Mouse (Mus musculus): ENCODE data around the gene Dip2c.

The Dip2c gene

DNA sequence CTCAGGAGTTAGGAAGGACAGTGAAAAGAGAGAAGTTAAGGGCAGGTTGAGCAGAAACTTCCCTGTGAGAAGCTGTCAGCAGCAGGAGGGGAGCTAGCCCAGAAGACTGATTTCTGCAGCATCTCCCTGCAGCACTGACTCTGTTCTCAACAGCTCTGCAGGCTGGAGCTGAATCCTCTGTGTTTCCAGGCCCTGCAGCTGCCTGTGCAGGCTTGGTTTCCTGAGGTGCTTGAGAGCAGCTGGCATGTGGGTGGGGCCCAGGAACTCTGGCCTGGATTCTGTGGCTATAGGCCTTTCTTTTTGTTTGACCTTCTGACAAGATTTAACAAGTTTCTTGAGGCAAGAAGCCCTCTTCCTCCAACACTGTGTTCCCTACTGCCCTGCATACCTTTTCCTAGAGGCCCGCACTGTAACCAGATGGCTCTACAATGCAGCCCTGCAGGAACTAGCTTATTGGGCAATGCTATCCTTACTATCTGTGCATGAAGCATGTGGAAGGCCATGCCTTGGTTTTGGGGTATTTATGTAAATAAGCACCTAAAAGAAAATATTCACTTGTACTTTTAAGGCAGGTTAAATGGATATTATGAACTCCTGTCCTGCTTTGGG is 53.1 kb downstream of the Dip2c start:
- DNase-seq: no peak

DNA sequence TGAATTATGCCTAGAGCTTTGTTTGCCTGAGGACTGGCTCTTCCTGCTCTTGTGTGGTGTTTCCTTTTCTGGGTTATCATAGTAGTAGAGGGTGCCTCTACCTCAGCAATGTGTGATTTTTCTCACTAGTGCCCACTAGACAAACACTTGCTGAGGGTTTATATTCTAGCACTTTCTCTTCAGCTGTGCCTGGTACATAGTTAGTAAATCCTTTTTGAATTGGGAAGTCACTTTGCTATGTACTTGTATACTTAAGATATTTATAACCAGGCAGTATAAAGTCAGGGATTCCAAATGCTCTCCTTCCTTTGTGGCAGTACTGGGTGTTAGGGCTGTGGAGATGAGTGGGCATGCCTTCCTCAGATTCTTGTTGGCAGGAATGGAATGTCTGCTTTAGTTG is 56.9 kb downstream of the Dip2c start:
- DNase-seq: no peak

DNA sequence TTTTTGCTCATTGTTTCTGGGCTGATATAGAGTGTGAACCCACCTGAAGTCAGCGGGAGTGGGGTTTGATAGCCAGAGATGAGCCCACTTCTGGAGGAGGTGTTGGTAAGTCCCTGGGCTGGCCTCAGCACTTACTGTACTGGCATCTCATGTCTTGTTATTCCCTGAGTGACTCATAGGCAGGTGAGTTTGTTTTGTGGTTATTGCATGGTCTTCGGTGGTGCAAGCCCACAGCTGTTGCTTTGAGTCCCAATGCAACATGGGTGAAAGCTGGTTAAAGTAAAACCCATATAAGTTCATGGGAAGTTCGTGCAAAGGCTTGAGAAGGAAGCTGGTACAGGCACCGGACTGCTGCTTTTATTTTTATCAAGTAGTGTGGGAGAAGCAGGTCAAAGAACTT is 64.0 kb downstream of the Dip2c start:
- no peak for DNase-seq

DNA sequence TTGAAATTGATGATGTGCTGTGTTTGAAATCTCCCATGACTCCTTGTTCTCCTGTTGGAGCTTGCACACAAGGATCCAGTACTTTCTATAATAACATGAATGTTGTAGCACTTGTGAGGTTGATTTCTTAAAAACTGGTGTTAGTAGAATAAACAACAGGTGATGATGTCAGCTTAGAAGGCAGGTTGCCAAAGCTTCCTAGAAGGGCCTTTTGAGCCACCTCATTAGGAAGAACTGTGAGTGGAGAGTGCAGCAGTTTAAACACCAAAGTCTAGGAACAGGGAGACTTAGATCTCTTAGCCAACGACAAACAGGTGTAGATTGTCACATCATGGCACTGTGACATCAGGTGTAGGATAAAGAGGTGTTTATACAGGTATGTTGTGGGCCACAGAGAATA is 66.4 kb downstream of the Dip2c start:
- no peak for DNase-seq

DNA sequence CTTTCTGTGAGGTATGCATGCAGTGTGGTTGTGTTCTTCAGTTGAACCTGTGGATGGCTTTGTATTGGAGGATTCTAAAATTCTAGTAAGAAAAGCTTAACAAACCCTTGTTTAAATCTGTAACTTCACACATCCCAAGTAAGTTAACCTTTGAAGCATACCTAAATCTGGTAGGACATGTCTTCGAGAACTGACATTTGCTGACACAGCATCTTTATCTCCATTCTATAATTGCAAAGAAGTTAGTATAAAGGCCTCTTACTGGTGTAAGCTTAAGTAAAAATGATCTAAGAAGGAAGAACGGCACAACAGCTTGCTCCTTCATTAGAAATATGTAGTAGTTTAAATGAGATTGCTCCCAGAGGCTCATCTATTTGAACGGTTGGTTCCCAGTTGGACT is 71.1 kb downstream of the Dip2c start:
- no peak for DNase-seq

DNA sequence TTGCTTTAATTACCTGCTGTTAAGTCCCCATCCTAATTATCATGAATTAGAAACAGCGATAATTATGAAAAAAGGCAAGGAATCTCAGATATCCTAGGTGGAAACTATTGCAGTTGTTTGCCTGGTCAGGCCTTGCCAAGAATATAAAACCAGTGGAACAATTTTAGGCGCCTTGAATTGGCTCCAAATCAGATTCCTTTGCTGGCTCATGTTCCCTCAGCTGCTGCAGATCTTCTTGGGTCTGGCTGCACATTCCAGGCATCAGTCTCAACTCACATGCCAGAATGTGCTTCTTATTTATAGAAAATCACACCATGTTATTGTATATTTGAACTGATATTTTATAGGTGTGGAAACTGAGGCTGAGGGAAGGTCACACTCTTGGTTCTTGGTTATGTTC is 74.3 kb downstream of the Dip2c start:
- no peak for DNase-seq

DNA sequence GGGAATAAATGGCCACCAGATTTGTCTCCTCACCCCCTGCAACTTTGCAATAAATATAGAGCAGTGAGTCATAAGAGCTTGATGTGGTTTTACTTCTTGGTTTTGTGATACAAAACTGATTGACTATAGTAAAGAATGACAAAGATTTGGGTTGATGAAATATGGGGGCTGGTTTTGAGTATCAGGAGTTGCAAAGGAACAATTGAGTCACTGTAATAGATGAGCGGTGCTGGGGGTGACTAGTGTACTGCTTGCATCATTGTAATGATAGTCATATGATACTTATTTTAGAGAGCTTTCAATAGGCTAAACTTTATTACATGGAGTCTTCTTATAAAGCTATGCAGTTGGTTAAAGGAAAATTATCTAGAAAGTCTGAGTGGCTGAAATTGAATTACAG is 77.6 kb downstream of the Dip2c start:
- DNase-seq: no peak

DNA sequence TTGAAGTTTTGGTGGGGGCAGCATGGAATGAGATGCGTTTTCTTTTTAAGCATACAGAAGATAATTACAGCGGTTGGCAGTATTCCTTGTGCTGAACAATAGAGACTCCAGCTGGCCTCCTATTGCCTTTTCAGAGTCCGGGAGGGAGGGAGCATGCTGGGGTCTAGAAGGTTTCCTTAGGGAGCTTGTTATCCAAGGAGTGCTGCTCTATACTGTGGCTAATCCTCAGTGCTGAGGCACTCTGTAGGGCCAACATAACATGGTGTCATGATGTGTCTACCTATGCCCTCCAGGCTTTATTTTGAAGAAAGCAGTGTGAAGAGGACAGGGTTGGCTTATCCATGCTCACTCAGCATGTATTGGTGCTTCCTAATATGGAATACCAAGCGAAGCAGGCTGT is 79.0 kb downstream of the Dip2c start:
- no peak for DNase-seq

DNA sequence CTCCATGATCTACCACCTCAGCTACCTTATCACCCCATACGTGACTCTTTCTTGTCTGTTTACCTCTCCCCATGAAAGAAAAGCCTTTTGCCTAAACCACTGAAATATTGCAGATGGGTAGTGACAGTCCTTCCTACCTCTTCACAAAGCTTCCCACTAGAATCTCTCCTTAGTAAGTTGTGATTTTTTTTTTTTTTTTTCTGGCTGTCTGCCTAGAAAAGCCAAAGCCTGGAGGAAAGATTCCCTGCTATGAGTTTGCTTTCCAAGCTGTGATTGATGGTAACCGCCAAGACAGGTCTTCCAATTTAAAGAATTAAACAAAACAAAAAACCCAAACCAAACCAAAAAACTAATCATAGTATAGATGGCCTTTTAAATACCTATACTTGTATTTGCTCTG is 85.1 kb downstream of the Dip2c start:
- no peak for DNase-seq

DNA sequence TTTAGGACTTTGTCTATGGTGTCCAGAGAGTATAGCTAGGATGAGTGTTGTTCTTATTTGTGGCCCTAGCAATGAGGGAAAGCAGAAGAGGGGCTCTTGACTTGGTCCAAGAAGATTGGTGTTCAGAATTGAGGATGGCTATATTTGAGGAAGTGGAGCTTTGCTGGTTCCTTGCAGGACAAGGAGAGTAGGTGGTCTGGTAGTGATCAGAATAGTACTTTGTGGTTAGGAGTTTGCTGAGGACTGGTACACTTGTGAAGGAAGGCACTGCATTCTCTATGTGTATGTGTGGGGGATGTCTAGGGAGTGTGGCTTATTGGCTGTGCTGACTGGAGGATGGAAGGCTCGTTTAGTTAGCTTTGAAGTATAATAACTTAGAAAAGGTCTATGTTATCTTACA is 95.1 kb downstream of the Dip2c start:
- no peak for DNase-seq

DNA sequence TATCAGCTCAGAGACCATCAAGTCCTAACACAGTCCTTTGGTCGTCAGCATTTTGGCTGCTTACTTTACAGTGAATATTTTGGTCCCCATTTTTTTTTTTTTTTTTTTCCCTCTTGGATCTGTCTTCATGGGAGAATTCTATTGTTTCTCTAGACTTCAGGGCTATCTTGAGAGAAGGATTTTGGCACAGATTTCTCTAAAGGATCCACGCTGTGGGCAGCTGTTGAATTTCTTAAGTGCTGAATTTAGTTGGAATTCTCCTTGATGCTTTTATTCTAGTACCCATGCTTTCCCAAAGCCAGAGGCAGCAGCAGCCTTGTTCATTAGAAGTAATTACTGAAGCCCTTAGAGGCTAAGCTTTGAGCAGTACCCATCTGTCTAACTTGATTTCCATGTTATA is 100.8 kb downstream of the Dip2c start:
- no peak for DNase-seq

DNA sequence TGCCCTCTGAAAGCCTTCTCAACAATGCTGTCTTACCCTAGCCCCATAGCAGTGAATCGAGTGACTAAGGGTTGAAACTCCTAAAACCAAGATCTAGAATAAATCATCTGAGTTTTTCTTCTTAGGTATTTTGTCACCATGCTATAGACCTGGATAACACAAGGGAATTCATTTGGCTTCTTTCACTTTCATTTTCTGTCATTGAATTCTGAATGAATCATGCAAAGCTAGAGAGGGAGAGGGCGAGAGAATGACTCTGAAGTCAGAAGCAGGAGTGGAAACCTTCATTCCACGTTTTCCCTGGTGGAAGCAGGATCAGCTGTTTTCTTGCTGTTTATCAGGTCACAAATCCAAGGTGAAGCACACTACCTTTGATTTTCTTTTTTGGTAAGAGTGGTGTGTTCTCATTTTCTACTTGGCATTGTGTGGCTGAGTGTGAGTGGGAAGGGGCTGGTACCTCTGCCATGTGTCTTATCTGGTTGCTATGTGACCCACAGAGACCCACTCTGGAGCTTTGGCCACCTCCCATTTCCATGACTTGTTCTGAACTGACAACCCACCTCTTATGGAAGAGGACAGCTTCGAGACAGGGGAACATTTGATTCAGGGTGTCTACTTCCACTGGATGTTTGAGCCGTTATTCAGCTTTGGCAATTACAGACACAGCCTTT is 104.5 kb downstream of the Dip2c start:
- no peak for DNase-seq

DNA sequence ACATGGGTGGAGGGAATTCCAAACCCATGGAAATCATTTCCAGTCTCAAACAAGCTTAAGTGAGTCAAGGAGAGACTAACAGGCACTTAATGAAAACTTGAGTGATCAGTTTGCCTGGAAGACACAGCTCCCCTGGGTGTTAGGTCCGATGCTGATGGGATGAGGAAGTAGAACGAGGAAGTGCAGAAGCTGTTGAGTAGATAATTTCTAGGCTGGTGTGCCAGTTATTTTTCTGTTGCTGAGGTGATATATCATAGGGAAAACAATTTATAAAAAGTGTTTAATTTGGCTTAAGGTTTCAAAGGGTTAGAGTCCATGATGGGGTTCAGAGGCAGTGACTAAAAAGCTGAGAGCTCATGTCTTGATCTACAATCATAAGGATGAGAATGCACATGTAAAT is 111.7 kb downstream of the Dip2c start:
- DNase-seq: no peak

DNA sequence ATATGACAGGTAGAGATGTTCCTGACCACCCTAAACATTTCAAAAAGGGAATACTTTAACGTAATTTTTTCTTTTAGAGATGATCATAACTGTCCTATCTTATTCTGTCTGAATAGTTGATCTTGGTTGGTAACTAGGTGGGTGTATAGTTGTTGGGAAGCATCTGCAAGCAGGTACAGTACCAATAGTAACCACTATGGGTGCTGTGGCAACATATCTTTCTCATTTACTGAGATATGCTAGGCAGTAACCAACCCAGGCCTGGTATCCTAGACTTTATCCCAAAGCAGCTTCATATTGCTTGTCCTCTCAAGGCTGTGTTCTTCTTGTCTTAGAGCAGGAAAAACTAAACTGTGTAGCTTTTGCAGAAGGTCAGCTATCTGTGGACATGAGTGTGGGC is 113.0 kb downstream of the Dip2c start:
- DNase-seq: no peak

DNA sequence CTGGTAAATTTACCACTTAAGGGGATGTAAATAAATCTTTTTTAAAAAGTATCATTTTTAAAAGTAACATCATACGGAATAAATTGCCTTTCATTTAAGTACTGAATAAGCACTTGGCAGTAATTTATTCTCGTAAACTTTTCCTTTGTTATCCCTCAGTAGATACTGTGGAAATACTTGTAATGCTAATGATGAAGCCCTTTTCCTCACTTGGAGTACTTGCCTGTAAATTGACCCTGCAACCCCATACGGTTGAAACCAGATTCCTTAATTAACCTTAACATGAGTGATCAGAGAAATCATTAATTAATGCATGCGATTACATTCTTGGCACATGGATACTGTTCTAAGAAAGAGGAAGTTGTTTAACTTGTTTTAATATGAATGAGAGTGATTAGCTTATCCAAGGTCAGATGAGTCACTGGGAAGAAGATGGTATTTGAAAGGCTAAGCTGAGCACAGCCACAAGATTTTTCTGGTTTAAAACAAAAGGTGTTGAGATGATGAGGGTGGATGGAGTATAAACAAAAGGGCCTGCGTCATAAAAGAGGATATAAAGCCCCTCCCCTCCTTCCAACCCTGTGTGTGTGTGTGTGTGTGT is 114.0 kb downstream of the Dip2c start:
- no peak for DNase-seq

DNA sequence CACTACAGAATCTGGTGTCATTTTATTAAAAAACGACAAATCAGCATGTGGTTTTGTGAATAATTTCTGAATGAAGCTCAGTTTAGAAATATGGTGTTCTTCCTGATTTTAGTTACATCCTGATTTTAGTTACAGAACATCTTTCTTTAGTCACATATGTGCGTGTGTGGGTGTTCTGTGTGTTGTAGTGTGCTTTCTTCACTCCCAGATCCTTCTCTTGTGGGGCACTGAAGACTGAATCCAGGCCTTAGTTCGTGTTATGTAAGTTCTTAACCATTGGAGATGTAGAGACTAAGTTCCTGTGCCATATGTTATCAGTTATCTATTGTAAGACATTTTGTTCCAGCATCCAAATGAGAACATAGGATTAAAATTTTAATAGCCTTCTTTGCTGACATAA is 117.1 kb downstream of the Dip2c start:
- no peak for DNase-seq

DNA sequence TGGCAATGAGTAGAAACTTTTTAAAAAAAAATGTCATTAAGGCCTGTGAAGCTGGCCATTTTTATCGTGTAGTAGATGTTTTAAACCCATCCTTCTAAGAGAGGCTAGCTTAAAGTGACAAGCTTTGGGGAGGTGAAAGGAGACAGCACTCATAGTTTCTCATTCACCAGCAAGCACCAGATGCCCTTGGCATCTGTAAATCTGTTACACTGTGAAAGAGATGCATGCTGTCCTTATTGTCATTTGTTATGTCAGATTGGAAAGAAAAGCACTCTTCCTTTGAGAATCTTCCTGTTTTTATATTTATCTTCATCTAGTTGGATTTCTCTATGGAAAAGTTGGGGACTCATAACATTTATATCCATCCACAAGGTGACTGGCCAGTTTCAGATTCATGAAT is 119.0 kb downstream of the Dip2c start:
- DNase-seq: no peak

DNA sequence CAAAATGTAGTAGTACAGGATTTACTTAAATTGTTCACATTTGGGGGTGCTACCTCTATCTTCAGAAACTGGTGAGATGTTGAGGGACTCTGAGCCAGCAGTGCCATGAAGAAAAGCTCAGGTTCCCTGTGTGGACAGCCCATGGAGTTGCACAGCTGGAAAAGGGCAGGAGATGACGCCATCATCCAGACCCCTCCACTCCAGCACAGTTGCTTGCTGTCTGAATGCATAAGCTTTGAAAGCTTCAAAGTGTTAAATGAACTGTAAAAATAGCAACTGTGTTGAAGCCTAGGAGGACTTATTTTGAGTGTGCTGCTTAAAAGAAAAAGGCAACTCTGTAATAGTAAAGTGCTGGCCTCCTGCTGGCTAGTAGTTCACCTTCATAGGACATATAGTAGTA is 122.5 kb downstream of the Dip2c start:
- no peak for DNase-seq

DNA sequence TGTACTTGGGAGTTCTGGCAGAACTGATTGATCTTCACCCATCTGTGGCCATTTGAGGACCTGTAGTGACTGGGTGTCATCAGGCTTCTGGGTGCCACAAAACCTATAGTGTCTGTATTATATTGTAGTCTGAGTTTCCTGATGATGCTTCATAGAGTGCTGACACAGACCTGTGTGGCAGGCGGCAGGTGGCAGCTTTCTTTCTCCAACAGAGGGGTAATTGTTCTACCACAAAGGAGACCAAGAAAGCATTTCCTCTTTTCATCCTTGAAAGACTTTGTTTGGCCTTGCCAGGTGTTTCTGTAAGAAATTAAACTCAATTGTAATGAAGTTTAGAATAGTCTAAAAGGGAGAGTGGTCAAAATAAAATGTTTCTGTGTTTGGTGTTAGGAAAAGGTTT is 129.1 kb downstream of the Dip2c start:
- no peak for DNase-seq

DNA sequence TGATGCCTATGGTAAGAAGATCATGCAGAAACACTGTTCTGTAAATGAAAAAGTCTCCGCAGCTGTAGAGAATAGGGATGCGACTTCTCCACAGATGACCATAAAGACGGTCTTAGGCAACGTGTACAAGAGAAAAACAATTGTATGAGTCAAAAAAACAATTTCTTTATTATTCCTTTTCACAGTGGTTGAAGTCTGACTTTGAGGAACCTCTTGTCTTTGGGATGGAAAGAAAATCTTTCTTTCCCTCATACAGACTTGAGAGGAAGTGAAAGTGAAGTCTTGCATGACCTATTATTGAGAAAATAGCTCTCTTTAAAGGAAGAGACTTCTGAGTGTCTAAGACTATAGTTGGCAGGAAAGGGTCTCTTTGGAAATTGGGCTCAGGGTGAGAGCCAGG is 132.7 kb downstream of the Dip2c start:
- no peak for DNase-seq

DNA sequence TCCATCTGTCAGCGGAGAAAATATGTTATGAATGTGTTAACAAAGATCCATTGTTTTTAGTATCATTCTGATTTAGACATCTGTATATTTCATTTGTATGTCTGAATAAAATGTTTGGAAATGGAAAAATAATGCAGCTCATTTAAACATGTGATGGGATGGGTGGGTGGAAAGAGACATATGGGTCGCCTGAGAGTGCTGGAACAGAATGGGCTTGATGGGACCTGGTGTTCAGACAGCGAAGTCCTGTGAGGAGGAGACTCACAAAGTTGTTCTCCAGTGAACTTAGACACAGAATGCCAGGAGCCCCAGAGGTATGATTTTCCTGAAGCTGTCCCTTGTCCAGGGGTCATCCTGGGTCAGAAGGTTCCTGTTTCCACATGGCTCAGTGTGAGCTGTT is 142.1 kb downstream of the Dip2c start:
- DNase-seq: no peak

DNA sequence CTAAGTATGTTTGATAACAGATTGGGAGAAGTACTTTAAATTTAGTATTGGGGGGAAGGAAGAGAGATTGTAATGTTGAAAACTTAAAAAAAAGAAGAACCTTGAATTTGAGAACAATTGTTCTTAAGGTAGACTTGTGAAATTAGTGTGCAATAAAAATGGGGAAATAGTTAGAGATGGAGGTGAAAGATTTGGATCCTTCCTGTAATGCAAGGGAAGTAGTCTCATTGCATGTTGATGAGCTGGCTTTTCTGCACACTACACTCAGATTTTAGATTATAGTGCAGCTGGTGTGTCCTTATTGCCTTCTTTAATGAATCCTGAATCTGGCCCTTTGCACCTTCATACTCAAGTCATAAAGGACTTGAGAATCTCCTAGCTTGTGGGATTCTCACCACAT is 142.9 kb downstream of the Dip2c start:
- no peak for DNase-seq

DNA sequence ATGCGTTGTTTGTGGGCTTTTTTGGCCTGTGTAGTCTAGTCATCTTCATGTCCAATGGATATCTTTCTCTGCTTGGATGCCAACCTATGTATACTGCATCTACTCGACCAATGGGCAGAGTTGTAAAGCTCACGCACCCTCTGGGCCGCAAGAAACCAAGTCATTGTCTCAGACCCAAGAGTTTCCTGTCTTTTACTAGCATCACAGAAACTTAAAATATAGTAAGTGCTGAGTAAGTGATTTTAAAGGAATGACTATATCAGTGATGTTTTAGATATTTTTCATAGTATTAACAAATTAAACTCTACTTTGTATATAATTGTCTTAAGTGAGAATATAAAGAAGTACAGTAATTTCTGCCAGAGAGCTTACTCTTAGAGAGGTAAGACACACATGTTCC is 145.6 kb downstream of the Dip2c start:
- no peak for DNase-seq

DNA sequence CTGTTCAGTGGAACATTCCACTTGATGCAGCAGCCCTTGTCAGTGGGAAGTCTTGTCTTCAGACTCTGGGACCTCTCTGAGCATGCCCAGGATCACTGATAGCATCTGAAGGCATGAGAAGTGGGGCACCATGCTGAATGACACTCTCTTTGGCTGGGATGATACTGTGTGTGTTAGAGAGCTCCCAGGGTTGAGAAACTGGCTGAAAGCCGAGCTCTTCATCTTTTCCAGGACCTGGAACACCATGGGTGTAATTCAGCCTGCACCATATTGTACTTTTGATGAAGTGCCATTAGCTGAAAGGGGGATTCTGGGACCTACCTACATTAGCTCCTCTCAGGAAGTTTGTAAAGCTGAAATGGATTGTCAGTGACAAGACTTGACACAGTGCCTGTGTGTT is 146.5 kb downstream of the Dip2c start:
- no peak for DNase-seq

DNA sequence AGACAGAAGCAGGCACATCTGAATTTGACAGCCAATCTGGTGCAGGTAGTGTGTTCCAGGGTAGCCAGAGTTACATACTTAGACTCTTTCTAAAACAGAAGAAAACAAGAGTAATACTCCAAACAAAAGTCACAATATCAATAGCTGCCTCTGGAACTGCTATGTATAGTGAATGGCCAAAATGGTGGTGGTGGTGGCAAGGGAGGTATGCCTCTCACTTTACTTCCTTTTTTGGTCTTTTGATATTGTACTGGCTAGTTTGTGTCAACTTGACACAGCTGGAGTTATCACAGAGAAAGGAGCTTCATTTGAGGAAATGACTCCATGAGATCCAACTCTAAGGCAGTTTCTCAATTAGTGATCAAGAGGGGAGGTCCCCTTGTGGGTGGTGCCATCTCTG is 148.1 kb downstream of the Dip2c start:
- DNase-seq: no peak
